Mouse (Mus musculus) embryo, embryonic 10 days (tissue): ENCODE measurements around the gene Il16.

Source experiments
- DNase-seq: peaks from one replicate; pipeline ENCODE4 v3.0.0-alpha.2; 2015; ENCODE audit warnings: low spot score

Il16 gene

DNA sequence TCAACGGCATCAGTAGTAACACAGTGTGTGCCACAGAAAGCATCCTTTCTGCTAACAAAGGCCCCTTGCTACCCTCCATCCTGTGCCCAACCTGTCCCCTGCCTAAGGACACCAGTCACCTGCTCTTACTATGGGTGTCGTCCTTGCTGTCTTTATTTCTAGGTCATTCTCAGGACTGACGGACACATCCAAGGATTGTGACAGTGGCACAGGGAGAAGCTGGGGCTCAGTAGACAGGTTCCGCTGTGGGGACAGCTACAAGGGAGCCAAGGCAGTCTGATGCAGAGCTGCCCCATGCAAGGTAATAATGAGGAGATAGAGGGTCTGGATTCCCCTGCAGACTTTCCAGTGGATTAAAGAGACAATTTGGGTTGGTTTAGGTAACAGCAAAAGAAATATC lies 67.0 kb downstream of the Il16 start:
- DNase-seq = no peak

DNA sequence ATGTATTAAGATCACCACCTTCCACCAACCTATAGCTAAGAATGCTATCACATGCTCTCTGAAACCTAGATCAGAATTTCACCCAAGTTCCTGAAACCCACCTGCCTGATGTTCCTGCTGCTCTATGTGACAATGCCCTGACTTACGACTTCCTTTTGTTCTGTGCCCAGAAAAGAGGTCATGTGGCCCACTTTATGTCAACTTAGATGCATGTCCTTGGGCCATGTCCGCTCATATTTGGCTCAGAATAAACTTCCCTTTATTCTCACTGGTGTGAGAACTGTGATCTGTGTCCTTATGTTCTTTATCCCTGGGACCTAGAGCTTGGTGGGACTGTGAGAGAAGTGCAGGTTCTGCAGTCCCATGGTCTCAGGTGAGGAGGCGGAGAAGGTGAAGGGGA lies 68.2 kb downstream of the Il16 start:
- DNase-seq = no peak

DNA sequence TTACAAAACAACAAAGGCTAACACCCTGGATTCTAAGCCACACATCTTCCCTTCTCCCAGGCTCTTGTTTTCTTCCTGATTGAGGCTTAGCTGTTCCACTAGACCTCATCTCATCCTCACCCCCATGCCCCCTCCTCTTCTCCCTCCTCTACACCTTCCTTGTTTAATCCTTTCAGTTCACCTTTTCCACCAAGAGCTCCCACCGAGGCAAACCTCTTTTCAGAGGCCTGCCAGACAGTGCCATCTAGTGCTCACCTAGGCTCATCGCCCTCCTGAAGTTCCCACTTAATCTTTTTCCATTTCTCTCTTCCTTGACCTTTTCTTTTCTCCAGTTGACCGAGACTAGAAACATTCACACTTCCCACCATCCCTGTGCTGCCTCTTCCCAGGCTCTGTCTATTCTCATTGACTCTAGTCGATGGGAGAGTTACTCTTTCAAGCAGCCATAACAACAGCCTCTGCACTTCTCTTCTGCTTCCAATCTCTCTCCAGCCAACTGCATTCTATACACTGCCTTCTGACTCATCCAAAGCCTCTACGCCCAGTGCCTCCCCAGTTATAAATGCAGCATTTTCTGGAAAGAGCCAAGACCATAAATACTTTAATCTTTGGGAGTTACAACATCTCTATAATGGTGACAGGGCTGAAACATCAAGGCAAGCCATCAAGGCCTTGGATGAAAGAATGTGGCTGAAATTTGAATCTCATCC lies 69.8 kb downstream of the Il16 start:
- peak; percentile 42 for DNase-seq

DNA sequence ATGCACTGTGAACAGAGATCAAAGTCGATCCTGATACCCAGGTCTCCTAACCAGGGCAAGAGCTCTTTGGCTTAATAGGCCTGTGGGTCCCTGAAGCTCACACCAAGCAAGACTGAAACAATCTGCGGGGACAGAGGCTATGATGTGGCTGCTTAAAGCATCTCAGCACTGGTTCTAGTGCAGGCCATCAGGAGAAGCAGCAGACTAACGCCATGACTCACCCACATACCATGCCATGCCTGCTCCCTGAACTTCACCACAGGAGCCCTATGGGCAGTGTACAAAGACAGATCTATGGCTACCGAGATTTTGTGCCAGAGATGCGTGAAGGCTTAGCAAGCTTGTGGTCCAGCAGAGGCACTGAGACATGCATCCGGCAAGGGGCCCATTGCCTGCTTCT lies 74.0 kb downstream of the Il16 start:
- DNase-seq = no peak

DNA sequence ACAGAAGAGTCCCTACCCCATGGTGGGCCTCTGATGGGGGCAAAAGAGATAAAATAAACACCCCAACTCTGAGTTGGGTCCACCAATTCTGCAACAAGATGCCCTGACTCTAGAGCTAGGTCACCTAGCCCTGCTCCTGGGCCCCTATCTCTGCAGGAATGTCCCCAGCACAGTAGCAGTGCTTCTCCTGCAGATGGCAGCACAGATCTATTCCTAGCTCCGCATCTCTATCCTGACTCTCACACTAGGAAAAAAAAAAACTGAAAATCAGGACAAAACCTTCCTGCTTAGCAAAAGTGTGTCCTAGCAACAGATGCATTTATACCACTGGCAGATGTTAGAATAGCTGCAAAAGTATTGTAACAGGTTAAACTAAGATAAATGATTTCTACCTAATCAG lies 76.8 kb downstream of the Il16 start:
- peak; percentile 73 for DNase-seq

DNA sequence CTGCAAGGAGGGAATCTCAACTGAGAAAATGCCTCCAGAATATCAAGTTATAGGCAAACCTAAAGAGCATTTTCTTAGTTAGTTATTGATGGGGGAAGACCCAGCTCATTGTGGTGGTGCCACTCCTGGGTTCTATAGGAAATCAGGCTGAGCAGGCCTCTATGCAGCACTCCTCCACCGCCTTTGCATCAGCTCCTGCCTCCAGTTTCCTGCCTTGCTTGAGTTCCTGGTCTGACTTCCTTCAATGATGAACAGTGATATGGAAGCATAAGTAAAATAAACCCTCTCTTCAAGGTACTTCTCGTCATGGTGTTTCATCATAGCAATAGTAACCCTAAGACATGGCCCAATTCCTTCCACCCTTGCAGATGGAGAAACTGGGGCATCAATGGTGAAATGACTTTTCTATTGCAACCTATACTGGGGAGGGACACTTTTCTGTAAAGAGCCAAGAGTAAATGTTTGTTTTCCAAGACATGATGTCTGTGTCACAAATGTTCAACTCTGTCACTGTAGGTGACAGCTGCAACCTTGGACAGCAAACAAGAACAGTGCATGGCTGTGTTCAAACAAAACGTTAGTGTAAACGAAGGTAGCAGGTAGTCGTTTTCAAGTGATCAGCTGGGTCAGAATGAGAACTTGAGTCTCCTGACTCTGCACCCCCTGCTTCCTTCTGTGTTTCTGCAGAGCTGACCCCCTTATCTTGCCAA lies 77.4 kb downstream of the Il16 start:
- DNase-seq = no peak

GRCm38 (mm10) chr7:83666087-83666595 lies 79.4 kb downstream of the Il16 start:
- no peak for DNase-seq

DNA sequence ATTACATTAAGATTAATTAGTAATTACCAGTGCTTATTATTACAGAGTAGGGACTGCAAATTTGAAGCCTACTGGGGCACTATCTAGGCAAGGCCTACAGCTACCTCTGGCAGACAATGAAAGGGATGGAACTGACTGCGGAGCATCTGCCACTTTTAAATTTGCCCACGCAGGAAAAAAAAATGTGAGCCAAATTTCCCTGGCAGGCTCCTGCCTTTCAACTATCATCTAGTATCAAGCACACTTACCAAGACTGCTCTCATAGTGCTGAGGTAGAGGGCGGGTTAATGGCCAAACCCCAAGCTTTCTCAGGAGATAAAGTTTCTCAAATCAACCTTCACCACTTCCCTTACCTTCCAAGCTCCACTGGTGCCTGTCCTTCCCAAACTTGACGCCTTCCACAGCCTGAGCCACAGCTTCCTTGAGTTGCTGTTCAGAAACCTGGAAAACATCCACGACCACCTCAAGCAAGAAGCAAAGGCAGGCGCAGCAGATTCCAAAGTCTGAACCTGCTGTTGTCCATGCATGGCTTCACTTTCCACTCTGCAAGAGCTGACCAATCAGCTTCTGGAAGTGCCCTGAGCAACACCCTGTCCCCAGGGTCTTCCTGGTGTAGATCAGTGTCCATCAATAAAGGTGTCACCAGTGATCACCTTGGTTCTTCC lies 82.7 kb downstream of the Il16 start:
- no peak for DNase-seq

DNA sequence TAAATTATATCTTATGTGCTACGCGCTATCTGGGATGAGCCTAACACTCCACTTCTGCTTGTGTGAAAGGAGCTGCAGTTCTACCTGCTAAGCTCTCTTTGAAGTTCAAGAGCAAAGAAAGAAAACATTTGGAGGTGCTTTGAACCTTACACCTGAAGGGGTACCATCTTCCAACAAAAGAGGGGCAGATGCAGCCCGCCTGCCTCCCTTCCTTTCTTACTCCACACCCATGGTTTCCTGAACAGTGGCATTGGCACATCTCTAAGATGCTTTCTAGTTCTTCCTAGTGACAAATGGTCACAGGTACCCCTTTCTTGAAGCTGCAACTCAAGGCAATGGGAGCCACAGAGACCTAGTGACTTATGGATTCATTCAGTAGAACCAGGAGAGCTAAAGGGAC lies 83.8 kb downstream of the Il16 start:
- no peak for DNase-seq

- DNase-seq = no peak
These were observed 84.5 kb downstream of the Il16 start for GRCm38 (mm10) chr7:83661031-83661430.

DNA sequence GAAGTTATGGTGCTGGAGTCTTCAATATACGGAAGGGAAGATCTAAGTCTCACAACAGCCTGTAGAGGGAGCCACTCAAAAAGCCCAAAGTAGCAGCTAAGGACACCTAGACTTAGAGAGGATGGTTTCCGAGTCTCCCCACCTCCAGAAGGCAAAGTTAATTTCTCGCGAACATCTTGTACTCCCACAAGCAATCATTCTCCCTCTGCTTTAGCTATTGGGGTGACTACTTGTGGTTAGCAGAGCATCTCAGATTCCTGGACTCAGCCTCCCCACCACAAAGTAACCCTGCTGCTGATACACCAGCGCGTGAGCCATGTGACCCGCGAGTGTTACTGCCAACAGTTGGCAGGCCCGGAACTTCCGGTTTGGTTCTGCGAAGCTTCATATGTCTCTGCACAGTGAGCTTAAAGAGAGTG lies 85.2 kb downstream of the Il16 start:
- DNase-seq = no peak

GRCm38 (mm10) chr7:83659159-83660065 lies 86.1 kb downstream of the Il16 start:
- no peak for DNase-seq

DNA sequence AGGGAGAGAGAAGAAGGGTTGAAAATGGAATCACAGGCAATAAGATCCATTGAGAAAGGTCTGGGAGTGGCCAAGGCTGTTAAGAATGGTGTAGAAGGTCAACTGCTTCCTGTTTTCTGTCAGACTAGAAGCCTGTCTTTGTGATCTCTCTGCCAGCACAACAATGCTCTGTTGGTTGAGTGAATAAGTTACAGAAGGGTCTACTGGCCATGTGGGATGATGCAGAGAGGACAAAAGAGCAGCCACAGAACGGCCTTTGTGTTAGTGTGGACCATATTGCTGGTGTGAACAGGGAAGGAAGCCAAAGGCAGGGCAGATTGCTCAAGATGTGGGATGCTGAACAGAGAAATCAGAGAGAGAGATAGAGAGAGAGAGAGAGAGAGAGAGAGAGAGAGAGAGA lies 86.8 kb downstream of the Il16 start:
- no peak for DNase-seq

DNA sequence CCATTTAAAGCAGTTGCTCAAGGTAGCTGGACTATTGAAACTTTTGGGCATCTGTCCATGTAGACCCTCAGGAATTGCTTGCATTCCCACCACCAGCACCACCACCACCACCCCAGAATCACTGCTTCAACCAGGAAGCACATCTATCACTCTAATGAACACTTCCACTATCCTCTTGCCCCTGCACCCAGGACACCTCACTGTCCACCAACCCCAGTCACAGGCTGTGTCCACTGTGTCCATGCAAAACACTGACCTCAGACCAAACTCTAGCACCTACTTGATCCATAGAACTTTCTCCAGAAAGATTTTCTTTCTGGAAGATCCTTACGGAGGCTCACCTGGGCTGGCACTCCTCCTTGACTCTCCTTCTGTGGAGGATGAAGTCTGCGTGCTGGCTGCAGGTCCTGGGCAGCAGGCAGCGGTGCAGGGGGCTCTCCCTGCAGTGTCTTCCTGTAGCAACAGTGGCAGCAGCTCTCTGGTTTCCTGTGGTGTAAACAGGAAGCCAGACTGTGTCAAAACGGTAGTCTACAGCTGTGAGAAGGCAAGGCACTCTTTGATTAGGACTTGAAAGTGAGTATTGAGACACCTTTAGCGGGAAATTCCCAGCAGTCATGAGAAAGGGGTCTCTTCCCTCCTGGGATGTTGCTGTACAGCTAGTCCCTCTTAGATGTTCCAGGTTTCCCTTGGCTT lies 90.4 kb downstream of the Il16 start:
- no peak for DNase-seq

DNA sequence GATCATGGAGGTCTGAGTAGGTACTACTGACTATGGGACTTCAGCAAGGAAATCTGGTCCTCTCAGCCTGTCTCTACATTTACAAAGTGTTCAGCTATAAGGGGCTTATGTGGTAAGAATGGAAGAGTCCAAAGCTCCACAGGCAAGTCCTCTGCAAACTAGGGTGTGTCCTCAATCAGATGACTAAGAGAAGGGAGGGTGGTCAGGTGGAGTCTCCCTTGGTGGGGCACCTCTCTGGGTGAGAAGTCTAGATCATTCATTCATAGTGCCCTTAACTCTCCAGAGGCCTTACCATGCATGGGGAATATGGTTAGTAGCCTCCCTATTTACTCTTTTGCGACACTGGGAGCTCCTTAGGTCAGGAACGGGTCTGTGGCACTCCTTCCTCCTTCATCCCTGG lies 91.3 kb downstream of the Il16 start:
- DNase-seq = no peak

DNA sequence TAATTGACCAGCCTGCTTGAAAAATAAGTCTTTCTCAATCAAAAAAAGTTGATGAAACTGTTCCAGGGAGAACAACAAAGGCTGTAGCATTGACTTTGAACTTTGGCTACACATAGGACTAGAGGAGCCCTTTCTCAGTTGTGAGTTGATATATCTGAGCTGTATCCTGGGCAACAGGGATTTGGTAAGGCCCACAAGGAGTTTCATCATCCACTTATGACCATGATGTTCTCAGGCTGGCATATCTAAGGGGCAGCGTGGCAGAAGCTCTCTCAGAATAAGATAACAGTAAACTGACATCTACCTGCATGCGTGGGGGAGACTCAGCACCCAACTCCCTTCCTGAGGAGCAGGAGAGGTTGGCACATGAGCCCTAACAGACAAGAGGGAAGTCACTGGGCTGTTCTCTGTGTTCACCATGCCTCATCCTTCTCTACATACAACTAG lies 91.9 kb downstream of the Il16 start:
- no peak for DNase-seq

DNA sequence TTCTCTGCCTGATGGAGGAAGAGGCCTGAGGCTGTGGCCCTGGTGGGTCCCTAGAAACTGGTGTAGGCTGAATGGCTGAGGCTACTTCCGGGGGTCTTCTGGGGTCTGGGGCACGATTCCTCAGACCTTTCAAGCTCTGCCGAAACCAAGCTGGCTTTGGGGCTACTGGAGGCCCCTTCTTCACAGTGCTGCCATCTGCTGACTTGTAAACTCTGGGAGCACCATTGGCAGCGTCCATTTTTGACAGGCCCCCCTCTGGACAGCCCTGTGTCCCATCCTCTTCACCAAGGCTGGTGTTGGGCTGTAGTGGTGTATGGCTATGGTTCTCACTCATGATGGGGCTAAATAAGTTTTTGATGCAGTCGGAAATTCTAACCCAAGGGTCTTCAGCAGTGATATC lies 93.0 kb downstream of the Il16 start:
- no peak for DNase-seq

DNA sequence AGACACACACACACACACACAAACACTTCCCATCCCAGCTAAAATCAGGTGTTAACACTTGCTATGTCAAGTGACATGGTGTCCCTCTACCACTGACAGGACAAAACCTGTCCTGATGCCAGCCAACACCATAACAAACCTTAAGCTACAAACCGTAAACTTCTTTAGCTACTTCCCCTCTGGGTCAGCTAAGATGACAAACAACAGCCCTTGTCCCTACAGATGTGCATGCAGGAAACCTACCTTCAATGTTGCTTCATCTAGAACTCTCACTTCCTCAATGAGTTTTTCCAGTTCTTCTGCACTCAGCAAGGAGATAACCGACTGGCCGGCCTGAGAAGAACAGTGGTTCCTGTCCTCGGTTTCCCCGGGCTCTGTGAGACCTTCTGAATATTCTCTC lies 94.9 kb downstream of the Il16 start:
- DNase-seq = no peak

DNA sequence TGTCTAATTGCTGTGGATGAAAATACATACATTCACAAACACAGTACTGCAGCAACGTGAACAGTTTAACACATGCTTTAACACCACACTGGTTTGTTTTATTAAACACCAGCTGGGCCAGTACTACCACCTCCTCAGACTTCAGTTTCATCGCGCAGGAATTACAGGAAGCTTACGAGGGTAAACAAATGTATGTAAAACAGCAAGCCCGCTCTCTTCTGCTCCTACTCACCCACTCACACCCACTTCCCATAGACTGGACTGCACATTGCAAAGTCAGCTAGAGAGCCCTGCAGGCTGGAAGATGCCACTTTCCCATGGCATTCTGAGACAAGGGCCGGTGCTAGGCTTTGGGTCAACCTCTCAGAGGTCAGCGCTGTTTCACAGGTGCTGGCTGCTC lies 96.7 kb downstream of the Il16 start:
- no peak for DNase-seq

DNA sequence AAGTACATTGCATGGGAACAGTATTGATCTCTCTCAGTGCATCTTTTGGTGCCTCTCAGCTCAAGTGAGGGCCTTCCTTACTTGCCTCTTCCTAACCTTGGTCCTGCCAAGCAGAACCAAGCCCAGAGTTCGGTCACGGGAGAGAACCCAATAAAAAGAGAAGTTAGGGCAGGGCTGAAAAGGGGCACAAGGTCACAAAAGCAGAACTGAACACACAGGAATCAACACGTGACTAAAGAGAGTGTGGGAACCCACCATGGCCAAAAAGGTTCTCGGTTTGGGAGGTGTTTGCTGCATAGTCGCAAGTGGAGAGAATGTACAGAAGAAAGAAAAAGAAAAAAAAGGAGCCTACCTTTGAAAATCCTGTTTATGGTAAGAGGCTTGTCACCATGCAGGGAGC lies 100.0 kb downstream of the Il16 start:
- no peak for DNase-seq

GRCm38 (mm10) chr7:83644761-83645160 lies 100.8 kb downstream of the Il16 start:
- no peak for DNase-seq
